Mouse (Mus musculus): ENCODE data around the gene Msi2.

DNA sequence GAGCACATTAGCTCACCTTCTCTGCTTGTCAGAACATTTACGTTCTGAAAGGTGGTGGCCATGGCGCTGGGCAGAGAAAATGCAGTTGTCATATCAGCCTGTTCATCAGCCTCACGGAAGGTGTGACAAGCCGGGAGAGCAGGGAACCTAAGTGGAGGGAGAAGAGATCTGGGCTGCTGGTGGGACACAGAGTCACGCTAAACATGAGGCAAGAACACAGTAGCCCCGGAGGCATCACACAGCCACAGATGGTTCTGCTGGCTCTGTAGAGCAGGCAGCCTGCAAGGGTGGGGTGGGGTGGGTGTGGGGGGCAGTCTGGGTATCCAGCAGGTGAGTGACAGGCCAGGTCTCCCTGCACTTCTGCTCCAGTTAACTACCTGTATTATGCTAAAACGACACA lies 210.2 kb downstream of the Msi2 start:
- no peak for TF ChIP-seq CTCF (IDR thresholded peaks at IDR 0.05; ENCODE audit: insufficient read depth, low read depth, low read length)
- no peak for TF ChIP-seq POLR2A (IDR thresholded peaks at IDR 0.05; ENCODE audit: insufficient read depth, low read depth, low read length)

Data from olfactory bulb, adult 2 months (tissue).